Mouse (Mus musculus) C2C12 (cell line): Measurements from ENCODE around the gene Emc10. TPM values are rescaled to one million over a fixed set of nuclear protein-coding genes. Genes with fewer than 3 reads are reported as not detected.

Source experiments
- H3K27me3 ChIP-seq: one replicate; pipeline ENCODE4 v1.6.1; 2011; ENCODE audit not compliant: control insufficient read depth, insufficient read depth, insufficient read length
- H3K36me3 ChIP-seq: one replicate; pipeline ENCODE4 v1.6.1; 2011; ENCODE audit not compliant: control insufficient read depth, insufficient read depth
- H3K4me3 ChIP-seq: one replicate; pipeline ENCODE4 v1.5.1; 2011; ENCODE audit warnings: mild to moderate bottlenecking, control low read depth; ENCODE audit not compliant: poor library complexity, insufficient read depth, severe bottlenecking
- H3K79me2 ChIP-seq: one replicate; pipeline ENCODE4 v1.6.1; 2011; ENCODE audit not compliant: control insufficient read depth, insufficient read depth
- H3K79me3 ChIP-seq: one replicate; pipeline ENCODE4 v1.6.1; 2011; ENCODE audit warnings: low read depth, control low read depth
- H3ac ChIP-seq: one replicate; pipeline ENCODE3; 2011; ENCODE audit warnings: low read depth; ENCODE audit not compliant: control insufficient read depth, insufficient read length
- CEBPB ChIP-seq: IDR thresholded peaks from one replicate; pipeline ENCODE4 v1.6.1; 2011; ENCODE audit warnings: low read depth, mild to moderate bottlenecking, control low read depth, moderate library complexity
- CTCF ChIP-seq: IDR thresholded peaks from one replicate; pipeline ENCODE4 v1.5.1; 2011; ENCODE audit not compliant: control insufficient read depth, insufficient read depth, insufficient read length
- FOSL1 ChIP-seq: IDR thresholded peaks from one replicate; pipeline ENCODE4 v1.8.0; 2011; ENCODE audit warnings: mild to moderate bottlenecking, low read length; ENCODE audit not compliant: poor library complexity, insufficient read depth, severe bottlenecking
- MAX ChIP-seq: IDR thresholded peaks from one replicate; pipeline ENCODE4 v1.6.1; 2011; ENCODE audit warnings: mild to moderate bottlenecking, control low read depth
- MYOD1 ChIP-seq: IDR thresholded peaks from one replicate; pipeline ENCODE4 v1.6.1; 2011; ENCODE audit warnings: low read depth; ENCODE audit not compliant: control insufficient read depth, insufficient read length
- MYOG ChIP-seq: IDR thresholded peaks from one replicate; pipeline ENCODE4 v1.6.1; 2011; ENCODE audit not compliant: control insufficient read depth, insufficient read length; ENCODE audit errors: extremely low read depth
- USF1 ChIP-seq: IDR thresholded peaks from one replicate; pipeline ENCODE4 v1.6.1; 2011; ENCODE audit warnings: low read depth, mild to moderate bottlenecking, control low read depth, moderate library complexity
- long read RNA-seq, 2 experiments: library from polyadenylated mRNA; unstranded; transcript quantifications; one replicate each; pipeline ENCODE4 v2.0.0; 2019 to 2020
- polyA plus RNA-seq: library from polyadenylated mRNA; unstranded; fragments of >200 nt; fragmentation: generic; extraction: Trizol; gene quantifications from one replicate; pipeline ENCODE4 v1.2.1, GENCODE M21; 2012; ENCODE audit warnings: missing spikeins

The Emc10 gene
- 93.5 TPM for polyA plus RNA-seq
- long read RNA-seq, experiment 1, transcript Emc10-202 (7 exons, 1,872 nt): major isoform, 74 of 116 reads
- long read RNA-seq, experiment 1, transcript Emc10-201 (8 exons, 1,662 nt): minor isoform, 17 of 116 reads
- long read RNA-seq, experiment 1, partial matches to known transcripts: 10 of 116 reads
- long read RNA-seq, experiment 1, other reads (novel, unspliced or antisense): 14 of 116 reads
- long read RNA-seq, experiment 2, transcript Emc10-201 (8 exons, 1,662 nt): minor isoform, 75 of 419 reads
- long read RNA-seq, experiment 2, transcript Emc10-202 (7 exons, 1,872 nt): major isoform, 319 of 419 reads
- long read RNA-seq, experiment 2, partial matches to known transcripts: 6 of 419 reads
- long read RNA-seq, experiment 2, other reads (novel, unspliced or antisense): 19 of 419 reads

GRCm38 (mm10) chr7:44495992-44496770 is at the start of gene Emc10, which contains the start of gene Fam71e1:
Gene Emc10, minus strand, starts transcription at chr7:44496529.
Gene Fam71e1, plus strand, starts transcription at chr7:44496581.
- Histone ChIP-seq H3K79me3 (peaks cover 13% of the 10 kb centered on the region), H3K27me3 (no peaks in the 10 kb centered on the region), H3K4me3 (peak within 1 kb of the TSS; percentile 43), H3K36me3 (no peaks in the 10 kb centered on the region), H3ac (peak within 1 kb of the TSS; percentile 73), H3K79me2 (peaks cover 23% of the 10 kb centered on the region)
- TF ChIP-seq CTCF (no peak), FOSL1 (no peak), MYOD1 (no peak), CEBPB (no peak), USF1 (no peak), MAX (no peak), MYOG (no peak)

GRCm38 (mm10) chr7:44543071-44543470 is 46.7 kb upstream of the Emc10 start:
- TF ChIP-seq CTCF (no peak), MAX (no peak), USF1 (no peak), CEBPB (no peak), FOSL1 (no peak), MYOD1 (no peak), MYOG (no peak)
- no peak overlapping the region for H3K4me3 ChIP-seq
- no peak overlapping the region for H3ac ChIP-seq
- H3K79me3 ChIP-seq: peaks cover 23% of the 10 kb centered on the region
- no peaks in the 10 kb centered on the region for H3K36me3 ChIP-seq
- peaks cover 22% of the 10 kb centered on the region for H3K79me2 ChIP-seq
- no peaks in the 10 kb centered on the region for H3K27me3 ChIP-seq

DNA sequence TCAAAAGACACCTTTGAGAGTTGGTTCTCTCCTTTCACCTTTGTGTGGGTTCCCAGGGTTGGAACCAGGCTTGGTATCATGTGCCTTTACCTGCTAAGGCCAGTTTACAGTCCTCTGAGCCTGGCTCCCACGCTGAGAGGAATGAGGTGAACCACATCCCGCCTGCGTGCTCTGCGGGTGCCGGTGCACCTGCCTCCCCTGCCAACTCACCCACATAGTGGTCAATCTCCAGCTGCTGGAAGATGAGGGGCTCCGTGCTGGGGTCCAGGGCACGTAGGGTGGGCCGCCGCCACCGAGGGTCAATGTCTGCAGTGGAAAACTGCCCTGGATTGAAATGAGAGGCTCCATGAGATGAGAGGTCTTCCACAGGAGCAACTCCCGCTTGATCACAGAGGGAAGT is 46.2 kb upstream of the Emc10 start:
- Histone ChIP-seq H3K36me3 (no peaks in the 10 kb centered on the region), H3K27me3 (no peaks in the 10 kb centered on the region), H3ac (no peak overlapping the region), H3K79me3 (peaks cover 18% of the 10 kb centered on the region), H3K4me3 (no peak overlapping the region), H3K79me2 (peaks cover 17% of the 10 kb centered on the region)
- TF ChIP-seq FOSL1: no peak
- TF ChIP-seq MYOG: no peak
- TF ChIP-seq CTCF: no peak
- TF ChIP-seq MYOD1: no peak
- TF ChIP-seq USF1: no peak
- no peak for TF ChIP-seq CEBPB
- no peak for TF ChIP-seq MAX

- H3K79me2 ChIP-seq: no peaks in the 10 kb centered on the region
- H3ac ChIP-seq: no peak overlapping the region
- H3K4me3 ChIP-seq: no peak overlapping the region
- H3K79me3 ChIP-seq: no peaks in the 10 kb centered on the region
- TF ChIP-seq FOSL1 (no peak), CTCF (no peak), MYOG (no peak), CEBPB (no peak), MAX (no peak), USF1 (no peak), MYOD1 (no peak)
- peaks cover 4% of the 10 kb centered on the region for H3K36me3 ChIP-seq
- H3K27me3 ChIP-seq: no peaks in the 10 kb centered on the region
These were observed 42.7 kb upstream of the Emc10 start for GRCm38 (mm10) chr7:44538756-44539624.

DNA sequence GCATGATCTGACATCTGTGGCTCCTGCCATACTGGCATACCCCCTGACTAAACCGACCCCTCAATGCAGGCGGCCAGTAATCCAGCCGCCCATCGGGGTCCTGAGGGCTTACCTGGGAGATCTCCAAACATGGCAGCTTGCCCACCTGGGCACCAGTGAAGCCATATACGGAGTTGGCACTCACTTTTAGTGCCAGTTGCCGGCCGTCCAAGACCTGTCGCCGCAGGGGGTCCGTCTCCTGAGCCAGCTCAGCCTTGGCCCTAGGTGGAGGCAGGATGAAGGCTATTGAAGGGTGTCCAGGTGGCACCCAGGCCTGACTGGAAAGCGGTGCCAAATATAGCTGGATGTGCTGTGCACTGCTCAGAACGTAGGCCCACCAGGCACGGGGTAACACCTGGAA is 41.2 kb upstream of the Emc10 start:
- H3ac ChIP-seq: no peak overlapping the region
- H3K27me3 ChIP-seq: no peaks in the 10 kb centered on the region
- no peaks in the 10 kb centered on the region for H3K79me3 ChIP-seq
- H3K36me3 ChIP-seq: peaks cover 4% of the 10 kb centered on the region
- H3K4me3 ChIP-seq: no peak overlapping the region
- H3K79me2 ChIP-seq: no peaks in the 10 kb centered on the region
- TF ChIP-seq MAX: no peak
- no peak for TF ChIP-seq MYOD1
- no peak for TF ChIP-seq CEBPB
- no peak for TF ChIP-seq MYOG
- no peak for TF ChIP-seq FOSL1
- no peak for TF ChIP-seq USF1
- no peak for TF ChIP-seq CTCF
